Mouse (Mus musculus) heart, adult 8-10 months (tissue): ENCODE results near the gene Pnldc1. TPM values are rescaled to one million over a fixed set of nuclear protein-coding genes. Genes with fewer than 3 reads are reported as not detected.
"Not testable (repeated sequence)": the region's sequence is repeated elsewhere in the genome, so short reads cannot be mapped to it uniquely, and the experiment has no call there.

Experiments
- DNase-seq: peaks from one replicate; pipeline ENCODE4 v3.0.0; 2022; ENCODE audit warnings: low spot score
- total RNA-seq, 4 experiments: library from RNA; stranded (reverse); gene quantifications; 2 replicates each; pipeline ENCODE4 v1.2.4; 2022

Pnldc1 gene
- total RNA-seq, result under 1 TPM; 0.30 to 0.94 (median 0.54) TPM

DNA sequence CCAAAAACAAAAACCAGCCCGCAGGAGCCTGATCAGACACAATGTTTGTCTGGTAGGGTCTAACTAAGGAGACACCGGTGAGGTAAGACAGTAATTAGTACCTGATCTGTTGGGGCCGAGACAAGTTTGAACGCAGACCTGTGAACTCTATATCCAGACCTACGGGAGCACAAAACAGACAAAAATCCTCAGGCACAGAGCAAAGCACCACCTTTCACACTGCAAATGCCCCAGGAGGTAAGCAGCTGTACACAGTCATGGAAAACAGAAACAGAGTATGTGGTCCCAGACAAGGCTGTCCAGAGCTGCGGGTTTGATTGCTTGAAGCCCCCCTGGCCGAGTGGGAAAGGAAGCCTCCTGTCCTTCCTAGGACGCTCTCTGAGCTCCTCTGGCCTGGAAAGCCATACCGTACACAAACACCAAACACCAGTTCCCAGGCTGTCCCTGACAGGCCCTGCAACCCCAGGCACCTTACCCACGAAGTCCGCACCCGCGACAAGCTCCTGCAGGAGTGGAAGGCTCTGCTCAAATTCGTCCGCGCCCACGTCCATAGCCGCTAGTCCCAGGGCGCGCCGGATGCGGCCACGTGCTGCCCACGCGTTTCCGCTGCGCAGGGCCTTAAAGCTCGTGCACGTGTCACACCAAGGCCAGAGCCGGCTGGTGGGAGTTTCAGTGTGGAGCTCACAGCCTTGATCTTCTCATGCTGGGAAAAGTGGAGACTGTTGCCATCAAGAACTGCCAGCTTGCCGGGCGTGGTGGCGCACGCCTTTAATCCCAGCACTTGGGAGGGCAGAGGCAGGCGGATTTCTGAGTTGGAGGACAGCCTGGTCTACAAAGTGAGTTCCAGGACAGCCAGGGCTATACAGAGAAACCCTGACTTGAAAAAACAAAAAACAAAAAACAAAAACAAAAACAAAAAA lies at the start of gene Pnldc1:
Gene Pnldc1 (minus strand): TSS at position 870 of the 920 bp plus-strand sequence.
- no peak for DNase-seq

DNA sequence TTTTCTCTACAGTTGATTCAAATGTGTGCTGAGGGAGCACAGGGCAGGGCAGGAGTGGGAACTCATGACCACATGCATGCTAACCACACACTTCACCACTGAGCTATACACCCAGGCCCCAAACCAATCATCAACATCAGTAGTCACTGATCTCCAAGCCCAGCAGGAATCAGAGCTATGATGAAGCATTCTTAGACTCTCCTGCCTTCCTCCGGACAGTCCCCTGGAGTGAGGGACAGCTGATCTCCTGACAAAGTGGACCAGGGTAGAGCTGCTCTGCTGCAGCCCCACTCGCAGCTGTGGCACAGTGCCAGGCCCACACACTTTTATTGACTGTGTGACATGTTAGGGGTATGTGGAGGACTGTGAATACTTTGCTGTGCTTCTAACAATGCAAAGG lies 49.3 kb upstream of the Pnldc1 start:
- not testable (repeated sequence) for DNase-seq

DNA sequence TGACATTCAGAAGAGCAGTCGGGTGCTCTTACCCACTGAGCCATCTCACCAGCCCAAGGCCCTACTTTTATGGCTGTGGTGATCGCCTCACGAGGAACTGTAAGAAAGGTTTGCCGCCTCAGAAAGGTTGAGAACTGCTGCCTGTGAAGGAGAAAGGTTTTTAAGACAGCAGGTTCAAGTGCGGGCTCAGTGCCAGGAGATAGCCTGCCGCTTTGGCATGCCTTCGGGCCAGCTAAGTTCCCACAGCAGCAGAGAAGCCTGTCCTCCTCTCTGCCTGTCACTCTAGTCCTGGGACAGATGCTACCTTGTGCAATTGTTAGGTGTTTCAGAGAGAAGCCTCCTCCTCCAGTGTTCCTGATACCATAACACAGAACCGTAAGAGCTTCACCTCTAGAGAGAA lies 46.6 kb upstream of the Pnldc1 start:
- DNase-seq, result no peak

DNA sequence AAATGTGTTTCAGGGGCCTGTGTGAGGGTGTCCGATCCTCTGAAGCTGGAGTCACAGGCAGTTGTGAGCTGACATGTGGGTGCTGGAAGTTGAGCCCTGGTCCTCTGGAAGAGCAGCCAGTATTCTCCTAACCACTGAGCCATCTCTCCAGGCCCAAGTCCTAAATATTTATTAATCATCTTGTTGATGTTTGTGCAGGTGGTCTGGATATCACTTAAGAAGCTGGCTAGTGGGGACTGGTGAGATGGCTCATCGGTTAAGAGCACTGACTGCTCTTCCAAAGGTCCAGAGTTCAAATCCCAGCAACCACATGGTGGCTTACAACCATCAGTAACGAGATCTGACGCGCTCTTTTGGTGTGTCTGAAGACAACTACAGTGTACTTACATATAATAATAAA lies 39.6 kb upstream of the Pnldc1 start:
- no peak for DNase-seq

DNA sequence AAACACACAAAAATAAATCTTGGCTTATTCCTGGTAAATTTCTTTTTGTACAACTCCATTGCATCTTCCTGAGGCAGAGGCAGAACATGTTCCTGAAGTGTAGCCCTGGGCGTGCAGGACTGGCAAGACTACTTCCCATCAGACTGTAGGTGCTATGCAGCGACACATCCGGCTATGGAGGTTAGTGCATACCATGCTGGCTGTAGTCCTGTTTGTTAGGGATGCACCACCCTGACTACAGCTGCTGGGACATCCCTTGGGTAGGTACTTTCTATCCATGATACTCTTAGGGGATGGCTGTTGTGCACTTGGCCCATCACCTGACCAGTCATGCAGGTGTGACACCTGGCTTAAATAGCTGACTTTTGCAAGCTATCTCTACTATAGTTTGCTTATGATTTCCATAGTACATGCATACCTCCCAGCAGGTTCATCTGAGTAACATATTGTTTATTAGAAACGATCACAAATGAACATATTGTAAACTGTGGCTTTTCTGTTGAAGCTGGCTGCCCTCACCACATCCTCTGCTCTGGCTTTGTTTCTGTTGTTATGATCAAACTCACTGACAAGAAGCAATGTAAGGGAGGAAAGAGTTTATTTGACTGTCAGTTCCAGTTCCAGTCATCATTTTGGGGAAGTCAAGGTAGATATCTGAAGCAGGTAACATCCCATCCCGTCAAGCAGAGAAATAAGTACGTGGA lies 32.6 kb upstream of the Pnldc1 start:
- no peak for DNase-seq

DNA sequence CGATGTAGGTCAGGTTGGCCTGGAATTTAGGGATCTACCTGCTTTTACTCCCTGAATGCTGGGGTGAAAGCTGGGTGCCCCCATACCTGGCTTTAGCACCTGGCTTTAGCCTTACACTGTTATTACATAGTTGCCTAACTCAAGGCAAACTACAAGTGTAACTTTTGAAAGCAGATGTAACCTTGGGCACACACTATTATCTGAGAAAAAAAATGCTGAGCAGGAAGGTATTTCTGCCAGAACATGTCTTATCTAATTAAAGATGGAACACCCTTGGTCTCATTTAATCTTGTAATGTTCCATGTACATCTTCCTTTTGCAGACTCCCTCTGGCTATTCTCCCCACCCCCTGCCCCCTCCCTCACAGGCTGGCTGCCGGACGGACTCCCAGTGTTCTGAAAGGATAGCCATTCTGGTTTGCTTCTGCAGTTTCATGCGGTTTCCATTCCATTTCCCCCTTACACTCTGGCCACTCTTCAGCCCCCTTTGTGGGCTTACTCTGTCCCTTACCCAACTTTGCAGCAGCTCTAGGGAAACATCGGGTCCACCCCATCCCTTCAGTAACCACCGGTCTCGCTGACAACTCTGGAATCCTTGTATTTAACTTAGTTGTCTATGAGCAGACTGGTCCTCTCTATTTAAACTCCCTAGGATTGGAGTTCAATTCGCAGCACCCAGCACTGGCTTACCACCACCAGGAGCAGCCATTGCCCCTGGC lies 31.7 kb upstream of the Pnldc1 start:
- no peak for DNase-seq

DNA sequence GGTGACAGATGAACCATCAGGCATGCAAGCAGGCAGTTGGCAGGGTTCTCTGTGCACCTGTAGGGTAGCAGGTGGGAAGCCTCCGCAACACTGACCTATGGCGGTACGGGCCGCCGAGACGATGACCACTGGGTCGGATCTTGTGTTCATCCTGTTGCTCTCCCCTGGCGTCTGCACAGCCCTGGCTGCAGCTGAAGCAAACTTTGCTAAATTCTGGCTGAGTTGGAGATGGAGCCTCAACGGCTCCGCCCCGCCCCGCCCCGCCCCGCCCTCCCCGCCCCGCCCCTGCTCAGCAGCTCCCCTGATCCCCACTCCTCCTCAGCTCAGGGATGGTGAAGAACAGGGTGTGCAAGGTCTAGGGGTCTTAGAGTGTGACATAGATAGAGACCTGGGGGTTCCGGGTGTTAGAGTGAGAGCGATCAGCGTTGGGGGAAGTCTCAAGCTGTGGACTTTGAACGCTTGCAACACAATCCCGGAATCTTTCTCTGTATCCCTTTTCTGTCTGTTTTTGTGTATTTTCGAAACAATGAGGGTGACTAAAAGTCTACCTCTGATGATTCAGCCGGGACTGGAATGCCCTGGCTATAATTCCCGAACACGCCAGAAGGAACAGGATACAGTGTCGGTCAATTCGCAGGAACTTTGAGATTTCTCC lies 30.2 kb upstream of the Pnldc1 start, which contains the start of gene Acat3:
Gene Acat3 (minus strand): TSS at position 450 of the 655 bp plus-strand sequence.
- DNase-seq, result no peak

DNA sequence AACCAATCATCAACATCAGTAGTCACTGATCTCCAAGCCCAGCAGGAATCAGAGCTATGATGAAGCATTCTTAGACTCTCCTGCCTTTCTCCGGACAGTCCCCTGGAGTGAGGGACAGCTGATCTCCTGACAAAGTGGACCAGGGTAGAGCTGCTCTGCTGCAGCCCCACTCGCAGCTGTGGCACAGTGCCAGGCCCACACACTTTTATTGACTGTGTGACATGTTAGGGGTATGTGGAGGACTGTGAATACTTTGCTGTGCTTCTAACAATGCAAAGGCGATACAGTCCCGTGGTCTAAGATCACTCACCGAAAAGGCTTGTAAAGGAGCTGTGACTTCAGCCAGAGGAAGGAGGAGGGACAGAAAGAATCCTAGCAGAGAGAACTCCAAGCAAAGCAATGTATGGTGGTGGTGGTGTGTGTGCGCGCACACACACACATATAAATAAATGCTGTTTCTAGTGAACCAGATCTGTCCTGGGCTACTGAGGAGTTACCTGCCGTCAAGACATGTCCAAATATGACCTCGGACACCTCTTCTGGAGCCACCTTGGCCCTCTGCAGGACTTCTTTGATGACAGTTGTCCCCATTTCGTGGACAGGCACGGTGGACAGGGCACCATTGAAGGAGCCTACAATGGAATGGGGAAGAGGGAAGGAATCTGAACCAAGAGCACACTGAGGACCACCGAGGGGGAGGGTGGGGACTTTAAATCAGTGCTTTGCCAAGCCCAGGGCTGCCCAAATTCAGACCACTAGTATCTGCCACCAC lies 29.5 kb upstream of the Pnldc1 start:
- not testable (repeated sequence) for DNase-seq

DNA sequence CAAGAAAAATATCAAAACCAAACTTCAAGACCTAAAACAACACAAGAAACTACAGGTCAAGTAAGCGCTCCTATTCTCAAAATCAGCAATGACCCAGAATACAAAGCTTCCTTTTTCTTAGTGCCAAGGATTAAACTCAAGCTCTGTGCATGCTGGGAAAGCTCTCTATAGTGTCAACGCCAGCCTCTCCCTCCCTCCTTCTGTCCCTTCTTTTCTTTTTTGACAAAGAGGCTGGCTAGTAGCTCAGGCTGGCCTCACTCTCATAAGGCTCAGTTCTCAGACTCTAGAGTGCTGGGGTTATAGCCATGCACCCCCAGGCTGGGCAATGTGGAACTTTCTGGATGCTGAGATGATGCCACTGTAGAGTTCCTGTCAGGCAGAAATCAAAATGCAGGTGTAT lies 28.0 kb upstream of the Pnldc1 start:
- no peak for DNase-seq

DNA sequence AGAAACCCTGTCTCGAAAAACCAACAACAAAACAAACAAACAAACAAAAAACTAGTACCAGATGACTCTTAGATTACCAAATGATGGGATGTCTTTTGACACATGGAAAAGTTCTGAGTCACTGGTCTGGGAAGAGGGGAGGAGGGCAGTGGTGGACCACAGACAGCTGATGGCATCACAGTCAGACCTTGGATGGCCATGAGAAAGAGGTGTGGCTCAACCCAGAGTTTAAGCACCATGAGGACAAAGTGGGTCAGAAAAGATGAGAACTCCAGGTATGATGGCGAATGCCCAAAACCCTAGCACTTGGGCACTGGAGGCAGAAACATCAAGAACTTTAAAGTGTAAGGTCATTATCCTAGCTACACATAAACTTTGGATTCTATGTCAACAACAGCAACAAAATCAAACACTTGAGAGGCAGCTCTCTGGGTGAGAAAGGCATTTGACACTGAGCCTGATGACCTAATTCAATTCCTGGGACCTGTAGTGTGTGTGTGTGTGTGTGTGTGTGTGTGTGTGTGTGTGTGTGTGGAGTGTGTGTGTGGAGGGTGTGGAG lies 27.5 kb upstream of the Pnldc1 start:
- DNase-seq, result no peak

DNA sequence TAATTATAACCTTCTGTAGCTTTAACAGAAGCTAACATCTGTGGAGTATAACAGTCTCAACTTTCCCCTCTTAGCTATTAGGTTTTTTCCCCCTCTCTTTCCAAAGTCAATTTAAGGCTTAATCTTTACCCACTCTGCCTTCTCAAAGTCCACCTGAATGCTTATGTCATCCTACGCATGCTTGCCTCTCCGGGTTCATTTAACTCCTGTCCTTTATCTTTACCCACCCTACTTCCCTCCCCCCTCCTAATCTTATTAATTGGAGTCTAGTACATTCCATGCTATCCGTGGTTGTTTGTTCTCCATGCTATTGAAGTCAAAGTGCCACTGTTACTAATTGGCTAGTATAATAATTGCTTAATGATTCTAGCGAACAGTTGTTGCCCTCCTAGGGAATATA lies 25.7 kb upstream of the Pnldc1 start:
- no peak for DNase-seq

DNA sequence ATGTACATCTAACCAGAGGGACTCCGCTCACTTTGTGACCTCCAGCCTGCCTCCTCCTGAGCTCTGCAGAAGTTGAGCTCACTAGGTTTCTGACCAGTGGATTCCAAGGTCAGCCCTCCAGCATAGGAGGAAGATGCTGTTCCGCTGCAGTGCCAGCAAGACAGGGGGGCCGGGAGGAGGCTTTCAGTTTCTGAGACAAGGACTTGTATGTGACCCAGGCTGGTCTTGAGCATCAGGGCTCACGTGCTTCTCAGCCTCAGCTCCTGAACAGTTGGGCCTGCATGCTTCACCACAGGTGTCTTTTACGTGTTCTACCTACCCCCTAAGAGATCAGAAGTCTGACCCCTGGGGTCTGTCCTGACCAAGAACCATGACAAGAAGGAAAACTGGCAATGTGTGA lies 21.5 kb upstream of the Pnldc1 start:
- not testable (repeated sequence) for DNase-seq

DNA sequence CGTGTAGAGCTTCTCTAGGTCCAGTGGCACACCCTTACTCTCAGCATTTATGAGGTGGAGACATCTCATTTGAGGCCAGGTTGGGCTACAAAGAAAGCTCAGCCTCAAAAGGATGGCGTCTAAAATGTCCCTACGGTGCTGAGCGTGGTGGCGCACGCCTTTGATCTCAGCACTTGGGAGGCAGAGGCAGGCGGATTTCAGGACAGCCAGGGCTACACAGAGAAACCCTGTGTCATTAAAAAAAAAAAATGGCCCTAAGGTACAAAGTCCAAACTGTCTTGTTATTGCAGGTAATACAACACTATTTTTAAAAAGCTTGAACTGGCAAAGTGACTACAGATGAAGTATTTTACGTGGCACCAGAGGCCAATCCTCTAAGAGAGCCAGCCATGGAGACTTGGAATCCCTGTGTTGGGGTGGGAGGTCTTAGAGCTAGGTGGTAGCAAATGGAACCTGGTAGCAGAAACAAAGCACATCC lies 15.7 kb upstream of the Pnldc1 start:
- DNase-seq, result no peak

DNA sequence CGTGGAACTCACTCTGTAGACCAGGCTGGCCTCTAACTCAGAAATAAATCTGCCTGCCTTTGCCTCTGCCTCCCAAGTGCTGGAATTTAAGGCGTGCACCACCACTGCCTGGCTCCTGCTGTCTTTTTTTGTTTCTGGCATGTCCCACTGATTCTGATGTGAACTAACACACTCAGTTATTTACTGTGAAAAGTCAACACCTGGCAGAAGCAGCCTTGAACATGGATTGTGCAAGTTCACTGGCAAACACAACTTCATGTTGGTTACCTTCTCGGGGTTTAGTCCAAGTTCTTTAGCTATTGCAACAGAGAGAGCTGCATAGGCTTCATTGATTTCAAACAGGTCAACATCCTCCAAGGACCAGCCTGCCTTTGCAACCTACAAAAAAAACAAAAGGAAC lies 15.0 kb upstream of the Pnldc1 start:
- DNase-seq, result no peak

DNA sequence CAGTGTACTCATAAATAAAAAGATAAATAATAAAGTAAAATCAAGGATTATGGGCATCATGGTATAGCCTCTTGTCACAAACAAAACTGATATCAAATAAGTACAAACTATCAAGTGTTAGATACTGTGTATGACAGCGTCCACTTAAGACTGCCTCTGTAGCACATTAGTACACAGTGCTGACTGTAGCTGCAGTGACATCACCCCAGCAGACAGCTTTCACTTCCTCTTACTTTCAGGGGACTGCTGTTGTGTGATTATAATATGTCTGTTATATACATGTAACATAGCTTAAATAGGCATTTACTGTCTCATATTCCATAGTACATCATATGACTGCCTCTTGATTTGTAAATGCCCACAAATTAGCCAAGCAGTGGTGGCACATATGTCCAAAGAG lies 11.0 kb upstream of the Pnldc1 start:
- DNase-seq, result no peak

DNA sequence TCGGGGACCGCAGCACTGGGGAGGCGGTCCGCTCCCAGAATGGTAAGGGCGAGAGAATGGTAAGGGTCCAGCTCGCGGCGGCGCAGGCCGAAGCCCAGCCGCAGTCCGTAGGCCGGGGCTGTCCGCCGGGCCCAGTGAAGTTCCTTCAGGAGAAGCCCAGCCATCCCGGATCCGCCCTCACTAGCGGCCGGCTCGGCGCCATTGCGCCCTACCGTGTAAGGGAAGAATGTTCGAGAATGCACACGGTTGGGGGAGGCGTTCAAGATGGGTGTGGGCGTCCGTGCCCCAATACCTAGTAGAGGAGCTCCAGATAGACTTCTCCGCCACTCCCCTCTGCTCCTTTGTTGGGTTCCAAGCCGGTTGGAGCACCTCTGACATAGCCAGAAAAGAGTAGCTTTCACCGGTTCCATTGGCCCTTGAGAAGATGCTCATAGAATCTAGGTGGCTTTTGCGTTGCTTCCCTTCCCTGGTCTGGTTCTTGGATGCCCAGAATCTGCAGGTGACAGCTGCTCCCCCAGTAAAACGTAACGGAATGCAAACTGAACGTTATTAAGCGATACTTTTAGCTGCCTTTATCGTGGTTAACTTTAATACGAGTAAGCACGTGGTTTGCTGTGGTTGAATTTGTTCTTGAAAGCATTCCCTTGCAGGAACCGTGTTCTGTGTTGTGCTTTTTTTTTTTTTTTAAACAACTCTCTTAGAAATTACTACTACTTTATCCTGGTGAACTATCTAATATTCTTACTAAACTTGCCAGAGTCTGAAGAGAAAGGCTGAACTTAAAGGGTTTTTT lies 6.8 kb upstream of the Pnldc1 start:
- no peak for DNase-seq

DNA sequence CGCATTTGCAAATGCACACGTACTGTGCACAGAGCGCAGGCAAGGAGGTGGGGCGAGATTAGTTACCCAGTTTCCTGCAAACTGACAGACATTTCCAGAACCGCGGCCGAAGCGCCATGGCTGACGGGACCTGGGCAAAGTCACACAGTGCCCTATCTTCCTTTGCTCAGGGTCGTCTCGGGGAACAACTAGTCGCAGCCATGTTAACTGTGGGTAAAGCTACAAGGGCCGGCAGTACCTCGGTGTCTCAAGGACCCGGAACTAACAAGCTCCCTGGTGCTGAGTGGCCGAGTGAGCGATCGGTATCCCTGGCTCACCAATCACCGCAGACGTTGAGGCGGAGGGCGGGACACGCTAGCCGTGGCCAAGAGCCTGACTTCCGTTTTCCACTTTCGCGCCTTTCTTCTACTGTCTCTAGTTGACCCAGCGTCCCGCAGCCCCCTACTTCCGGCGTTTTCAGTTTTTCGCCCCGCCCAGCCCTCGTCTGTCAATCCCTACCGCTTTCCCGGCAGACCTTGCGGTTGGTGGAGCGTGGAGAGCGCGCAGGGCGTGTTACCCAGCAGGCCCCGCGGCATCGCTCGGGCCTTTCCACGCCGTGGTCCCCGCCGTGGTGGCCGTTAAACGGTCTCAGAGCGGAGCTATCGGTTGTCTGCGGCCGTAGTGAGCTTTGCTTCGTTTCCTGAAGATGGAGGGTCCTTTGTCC lies 6.0 kb upstream of the Pnldc1 start, which contains the start of gene Mrpl18:
Gene Mrpl18 (minus strand): TSS at position 465 of the 703 bp plus-strand sequence.
- peak; percentile 99 for DNase-seq

DNA sequence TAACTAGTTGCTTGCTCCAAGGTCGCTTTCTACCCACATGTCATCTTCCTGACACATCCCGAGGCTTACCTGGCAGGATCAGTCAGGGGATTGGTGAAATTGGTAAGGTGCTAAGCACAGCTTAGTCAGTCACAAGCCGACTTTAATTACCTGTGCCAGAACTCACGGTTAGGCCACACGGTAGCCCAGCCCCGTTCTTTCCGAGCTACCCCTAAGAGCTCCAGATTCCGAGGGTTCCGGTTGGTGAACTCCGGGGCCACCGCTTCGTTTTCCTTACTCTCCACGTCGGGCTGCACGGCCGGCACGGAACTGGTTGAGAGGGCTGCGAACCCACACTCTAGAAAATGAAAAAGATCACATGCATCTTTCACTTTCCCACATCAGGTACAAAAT lies 5.5 kb upstream of the Pnldc1 start, which contains the start of gene Tcp1:
Gene Tcp1 (plus strand): TSS at position 214 of the 393 bp plus-strand sequence.
- DNase-seq, result no peak

DNA sequence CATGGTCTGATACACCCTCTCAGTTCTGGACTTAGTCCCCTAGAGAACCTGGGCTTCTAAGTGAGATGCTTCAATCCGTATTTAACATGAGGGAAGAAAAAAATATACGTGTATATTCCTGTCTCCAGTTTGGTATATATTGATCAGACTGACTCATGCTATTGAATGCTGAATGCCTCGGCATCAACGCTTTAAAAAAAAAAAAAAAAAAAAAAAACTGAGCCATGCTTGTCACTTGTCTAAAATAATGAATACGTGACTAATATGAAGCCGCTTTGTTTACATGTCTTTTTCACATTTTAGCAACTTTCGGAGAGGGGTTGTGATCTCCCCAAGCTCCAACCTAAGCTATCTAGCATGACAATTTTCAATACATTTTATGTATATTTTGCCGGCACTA lies 361 bp upstream of the Pnldc1 start:
- DNase-seq, result no peak
